Mouse (Mus musculus): Measurements from ENCODE around the gene Ppp1r14b. TPM values are rescaled to one million over a fixed set of nuclear protein-coding genes. Genes with fewer than 3 reads are reported as not detected.
A peak's percentile ranks its signal among the peaks of the same experiment; 100 is the strongest.

Gene Ppp1r14b
- polyA plus RNA-seq (2015; fragmentation: Nextera tagmentation; extraction: Ambion mirVana) = 82.3 and 117 TPM in 2 replicates

GRCm38 (mm10) chr19:6974211-6975205 lies at the start of gene Ppp1r14b:
TSS of gene Ppp1r14b (plus strand) at chr19:6974968.
- Histone ChIP-seq H3K4me2 (peak within 1 kb of the TSS; percentile 81), H3K9ac (peak within 1 kb of the TSS; percentile 93), H3K4me1 (peaks cover 64% of the 10 kb centered on the region), H3K36me3 (peaks cover 24% of the 10 kb centered on the region), H3K27me3 (replicated peaks) (no peaks in the 10 kb centered on the region), H3K27ac (replicated peaks) (peak within 1 kb of the TSS; percentile 81), H3K4me3 (peak within 1 kb of the TSS; percentile 86), H3K9me3 (no peaks in the 10 kb centered on the region)
- under 1% methylated on average over 62 of the region's 84 CpGs for WGBS
- ATAC-seq (ENCODE audit: extremely low read depth, insufficient number of reproducible peaks, low FRiP score, low TSS enrichment) = peak; percentile 28; the same call in 1 of the 2 replicates

DNA sequence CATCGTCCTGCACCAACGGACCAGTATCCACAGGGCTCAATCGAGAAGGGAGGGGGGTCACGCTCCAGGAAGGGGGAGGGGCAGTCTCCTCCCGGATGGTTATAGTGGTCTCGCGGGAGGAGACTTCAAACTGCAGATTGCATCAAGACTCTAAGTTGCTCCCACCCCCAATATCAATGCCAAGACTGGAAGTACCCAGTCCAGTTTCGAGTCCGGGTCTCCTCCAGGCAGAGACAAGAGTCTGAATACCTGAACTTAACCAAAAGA lies 49.5 kb upstream of the Ppp1r14b start, which contains the start of gene Catsperz:
Catsperz (minus strand) TSS at position 74 of the 267 bp plus-strand sequence.
- WGBS = 5% methylated on average over 9 of the region's 9 CpGs
- Histone ChIP-seq H3K9me3 (no peaks in the 10 kb centered on the region; the same call in 1 of the 2 replicates), H3K9ac (peak within 1 kb of the TSS; percentile 60), H3K27ac (replicated peaks) (no peak within 1 kb of the TSS), H3K4me1 (peaks cover 50% of the 10 kb centered on the region), H3K4me2 (peak within 1 kb of the TSS; percentile 58), H3K4me3 (peak within 1 kb of the TSS; percentile 29), H3K36me3 (no peaks in the 10 kb centered on the region), H3K27me3 (replicated peaks) (peaks cover 69% of the 10 kb centered on the region)
- no peak for ATAC-seq (ENCODE audit: extremely low read depth, insufficient number of reproducible peaks, low FRiP score, low TSS enrichment)

- peak overlapping the region; percentile 58 for H3K4me2 ChIP-seq
- H3K4me3 ChIP-seq = peak overlapping the region; percentile 29
- H3K36me3 ChIP-seq = no peaks in the 10 kb centered on the region
- no peak overlapping the region for H3K27ac ChIP-seq (replicated peaks)
- no peak for ATAC-seq (ENCODE audit: extremely low read depth, insufficient number of reproducible peaks, low FRiP score, low TSS enrichment)
- H3K4me1 ChIP-seq = peaks cover 45% of the 10 kb centered on the region
- H3K9ac ChIP-seq = peak overlapping the region; percentile 60; the same call in 1 of the 2 replicates
- H3K9me3 ChIP-seq = no peaks in the 10 kb centered on the region; the same call in 1 of the 2 replicates
- WGBS = 11% methylated on average over 39 of the region's 40 CpGs
- peaks cover 74% of the 10 kb centered on the region for H3K27me3 ChIP-seq (replicated peaks)
Measured at GRCm38 (mm10) chr19:6925611-6926329, 49.0 kb upstream of the Ppp1r14b start.

DNA sequence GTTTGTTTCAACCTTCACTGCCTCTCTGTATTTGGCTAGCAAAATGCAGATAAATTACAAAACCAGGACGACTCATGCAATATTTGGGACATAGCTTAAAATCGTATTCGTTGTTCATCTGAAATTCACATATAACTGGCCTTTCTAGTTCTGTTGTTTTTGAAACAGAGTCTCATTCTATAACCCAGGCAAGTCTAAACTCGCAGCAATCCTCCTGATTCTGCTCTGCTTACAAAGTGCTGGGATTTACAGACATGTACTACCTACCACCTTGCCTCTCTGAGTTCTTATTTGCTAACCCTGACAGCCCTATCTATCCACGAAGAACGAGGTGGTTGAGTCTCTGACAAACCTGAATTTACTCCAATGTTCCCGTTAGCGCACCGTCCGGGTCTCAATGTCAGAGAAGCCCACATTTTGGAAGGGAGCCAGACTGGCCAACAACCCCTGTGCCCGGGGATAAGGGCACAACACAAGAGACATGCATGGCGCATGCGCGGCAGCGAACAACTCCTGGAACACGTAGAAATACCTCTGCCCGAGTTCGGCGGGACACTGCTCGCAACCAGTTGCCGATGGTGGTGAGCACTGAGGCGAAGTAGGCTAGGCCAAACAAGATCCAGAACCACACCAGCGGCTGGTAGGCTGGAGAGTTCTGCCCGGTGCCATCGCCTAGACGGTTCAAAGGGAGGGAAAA lies 48.1 kb upstream of the Ppp1r14b start:
- Histone ChIP-seq H3K4me3 (peak overlapping the region; percentile 35), H3K4me1 (peaks cover 44% of the 10 kb centered on the region), H3K9me3 (no peaks in the 10 kb centered on the region; the same call in 1 of the 2 replicates), H3K36me3 (no peaks in the 10 kb centered on the region), H3K9ac (peak overlapping the region; percentile 51; the same call in 1 of the 2 replicates), H3K27me3 (replicated peaks) (peaks cover 84% of the 10 kb centered on the region), H3K4me2 (peak overlapping the region; percentile 64), H3K27ac (replicated peaks) (no peak overlapping the region)
- WGBS = 14% methylated on average over 26 of the region's 26 CpGs
- ATAC-seq (ENCODE audit: extremely low read depth, insufficient number of reproducible peaks, low FRiP score, low TSS enrichment) = no peak

- WGBS = 11% methylated on average over 9 of the region's 9 CpGs
- H3K9me3 ChIP-seq = no peaks in the 10 kb centered on the region; the same call in 1 of the 2 replicates
- H3K9ac ChIP-seq = no peak overlapping the region
- no peaks in the 10 kb centered on the region for H3K36me3 ChIP-seq
- peaks cover 35% of the 10 kb centered on the region for H3K4me1 ChIP-seq
- H3K4me3 ChIP-seq = no peak overlapping the region
- ATAC-seq (ENCODE audit: extremely low read depth, insufficient number of reproducible peaks, low FRiP score, low TSS enrichment) = no peak
- H3K4me2 ChIP-seq = no peak overlapping the region
- H3K27me3 ChIP-seq (replicated peaks) = peaks cover 96% of the 10 kb centered on the region
- H3K27ac ChIP-seq (replicated peaks) = no peak overlapping the region
Measured at GRCm38 (mm10) chr19:6928080-6928479, 46.7 kb upstream of the Ppp1r14b start.

- Histone ChIP-seq H3K4me3 (no peak overlapping the region), H3K27ac (replicated peaks) (no peak overlapping the region), H3K27me3 (replicated peaks) (peaks cover 98% of the 10 kb centered on the region), H3K36me3 (no peaks in the 10 kb centered on the region), H3K9me3 (no peaks in the 10 kb centered on the region; the same call in 1 of the 2 replicates), H3K9ac (no peak overlapping the region), H3K4me1 (peaks cover 27% of the 10 kb centered on the region), H3K4me2 (no peak overlapping the region)
- ATAC-seq (ENCODE audit: extremely low read depth, insufficient number of reproducible peaks, low FRiP score, low TSS enrichment) = no peak
- WGBS = 0% methylated on average over 2 of the region's 2 CpGs
Measured at GRCm38 (mm10) chr19:6931002-6931401, 43.8 kb upstream of the Ppp1r14b start.

DNA sequence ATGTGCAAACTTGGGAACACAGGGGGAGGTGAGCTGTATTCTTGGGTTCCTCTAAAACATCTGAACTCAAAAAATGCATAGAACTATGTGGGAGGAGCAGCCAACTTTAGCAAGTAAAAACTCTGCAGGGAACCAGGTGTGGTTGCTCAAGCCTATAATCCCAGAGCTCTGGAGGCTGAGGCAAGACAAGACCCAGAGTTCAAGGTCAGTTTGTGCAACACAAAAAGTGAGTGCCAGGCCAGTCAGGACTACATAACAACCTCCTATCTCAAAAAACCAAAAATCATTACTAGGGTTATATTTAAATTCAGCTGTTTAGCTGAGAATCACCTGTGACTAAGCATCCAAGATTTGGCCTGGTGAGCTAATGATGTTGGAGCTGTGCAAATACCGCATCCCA lies 42.8 kb upstream of the Ppp1r14b start:
- Histone ChIP-seq H3K4me1 (peaks cover 18% of the 10 kb centered on the region), H3K4me3 (no peak overlapping the region), H3K27ac (replicated peaks) (no peak overlapping the region), H3K4me2 (no peak overlapping the region), H3K27me3 (replicated peaks) (peaks cover 96% of the 10 kb centered on the region), H3K36me3 (no peaks in the 10 kb centered on the region), H3K9me3 (no peaks in the 10 kb centered on the region), H3K9ac (no peak overlapping the region)
- ATAC-seq (ENCODE audit: extremely low read depth, insufficient number of reproducible peaks, low FRiP score, low TSS enrichment) = no peak
- 66% methylated on average over 1 of the region's 1 CpGs for WGBS

GRCm38 (mm10) chr19:6933102-6933435 lies 41.7 kb upstream of the Ppp1r14b start:
- no peak for ATAC-seq (ENCODE audit: extremely low read depth, insufficient number of reproducible peaks, low FRiP score, low TSS enrichment)
- H3K4me2 ChIP-seq = peak overlapping the region; percentile 86

DNA sequence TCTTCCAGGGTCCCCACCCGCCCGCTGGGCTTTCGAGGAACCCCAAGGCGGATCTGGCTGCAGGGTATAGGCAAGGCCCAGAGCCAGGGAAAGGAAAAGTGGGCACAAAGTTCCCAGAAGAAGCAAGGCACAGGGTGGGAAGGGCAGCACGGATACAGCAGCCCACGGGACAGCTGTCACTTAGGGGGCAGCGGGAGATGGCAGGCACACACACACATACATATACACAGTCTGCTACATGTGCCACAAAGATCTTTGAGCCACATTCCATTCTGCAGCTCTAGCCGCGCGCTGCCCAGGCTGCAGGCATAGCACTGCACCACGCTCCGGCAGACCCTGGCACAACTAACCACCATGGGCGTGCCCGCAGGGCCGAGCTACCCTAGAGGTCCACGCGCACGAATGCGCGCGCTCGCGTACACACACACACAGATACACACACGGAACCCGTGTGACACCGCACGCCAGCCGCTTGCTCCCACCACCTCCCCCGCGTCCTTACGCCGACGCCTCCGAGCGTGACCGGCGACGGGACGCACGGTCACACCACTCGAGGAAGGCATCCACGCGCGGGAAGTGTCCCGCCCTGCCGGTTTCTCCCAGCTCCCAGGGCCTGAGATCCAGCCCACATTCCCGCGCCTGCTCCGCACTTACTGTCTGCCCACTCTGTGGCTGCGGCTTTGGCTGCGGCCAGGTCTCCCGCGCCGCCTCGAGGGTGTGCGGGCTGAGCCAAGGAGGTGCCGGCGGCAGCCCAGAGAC lies 41.2 kb upstream of the Ppp1r14b start:
- no peak overlapping the region for H3K27ac ChIP-seq (replicated peaks)
- H3K36me3 ChIP-seq = 0 out of 2 replicates have a peak, but pooled peaks cover 4% of the 10 kb centered on the region
- 4% methylated on average over 58 of the region's 58 CpGs for WGBS
- H3K27me3 ChIP-seq (replicated peaks) = peaks cover 82% of the 10 kb centered on the region
- H3K4me3 ChIP-seq = peak overlapping the region; percentile 56
- ATAC-seq (ENCODE audit: extremely low read depth, insufficient number of reproducible peaks, low FRiP score, low TSS enrichment) = no peak
- no peaks in the 10 kb centered on the region for H3K9me3 ChIP-seq
- peak overlapping the region; percentile 86 for H3K4me2 ChIP-seq
- H3K4me1 ChIP-seq = peaks cover 13% of the 10 kb centered on the region
- peak overlapping the region; percentile 80 for H3K9ac ChIP-seq

More at GRCm38 (mm10) chr19:6933102-6933435, 41.7 kb upstream of the Ppp1r14b start:
- Histone ChIP-seq H3K36me3 (0 out of 2 replicates have a peak, but pooled peaks cover 4% of the 10 kb centered on the region), H3K9ac (peak overlapping the region; percentile 80; the same call in 1 of the 2 replicates), H3K9me3 (no peaks in the 10 kb centered on the region), H3K4me3 (peak overlapping the region; percentile 56), H3K27me3 (replicated peaks) (peaks cover 88% of the 10 kb centered on the region), H3K27ac (replicated peaks) (no peak overlapping the region), H3K4me1 (peaks cover 13% of the 10 kb centered on the region)
- WGBS = 22% methylated on average over 4 of the region's 4 CpGs

GRCm38 (mm10) chr19:6934195-6934977 lies 40.4 kb upstream of the Ppp1r14b start, which contains the start of gene Kcnk4:
TSS of gene Kcnk4 (minus strand) at chr19:6934515.
- 11% methylated on average over 23 of the region's 23 CpGs for WGBS

More at GRCm38 (mm10) chr19:6934195-6934977, 40.4 kb upstream of the Ppp1r14b start, which contains the start of gene Kcnk4:
- Histone ChIP-seq H3K9me3 (no peaks in the 10 kb centered on the region), H3K27ac (replicated peaks) (no peak within 1 kb of the TSS), H3K4me3 (peak within 1 kb of the TSS; percentile 56), H3K9ac (peak within 1 kb of the TSS; percentile 80), H3K27me3 (replicated peaks) (peaks cover 75% of the 10 kb centered on the region), H3K4me1 (peaks cover 14% of the 10 kb centered on the region), H3K4me2 (peak within 1 kb of the TSS; percentile 86), H3K36me3 (0 out of 2 replicates have a peak, but pooled peaks cover 4% of the 10 kb centered on the region)
- no peak for ATAC-seq (ENCODE audit: extremely low read depth, insufficient number of reproducible peaks, low FRiP score, low TSS enrichment)
